Mouse (Mus musculus) embryonic facial prominence, embryonic 14.5 days (tissue): ENCODE data around the gene Llgl2. TPM values are rescaled to one million over a fixed set of nuclear protein-coding genes. Genes with fewer than 3 reads are reported as not detected.
"Not testable (repeated sequence)": the region's sequence is repeated elsewhere in the genome, so short reads cannot be mapped to it uniquely, and the experiment has no call there.

Source experiments
- ATAC-seq: fragments of 200-750 bp; cut with Nextera tagmentation; 2 replicates; pipeline ENCODE4 v1.8.0; 2017; ENCODE audit warnings: low read depth, moderate number of reproducible peaks, moderate TSS enrichment
- DNase-seq: peaks from one replicate; pipeline ENCODE4 v3.0.0-alpha.2; 2015; ENCODE audit warnings: low spot score
- H3K27ac ChIP-seq: fragments of 300-500 bp; sonication (generic); replicated peaks from 2 replicates; pipeline ENCODE4 v1.5.1; 2014; ENCODE audit warnings: low read depth, mild to moderate bottlenecking, low read length, moderate library complexity
- H3K27me3 ChIP-seq: fragments of 300-500 bp; sonication (generic); replicated peaks from 2 replicates; pipeline ENCODE4 v1.6.1; 2014; ENCODE audit warnings: low read length; ENCODE audit not compliant: control insufficient read depth, insufficient read depth
- H3K36me3 ChIP-seq: fragments of 300-500 bp; sonication (generic); 2 replicates; pipeline ENCODE4 v1.6.1; 2014; ENCODE audit warnings: low read length, mixed read lengths; ENCODE audit not compliant: control insufficient read depth, insufficient read depth
- H3K4me1 ChIP-seq: fragments of 300-500 bp; sonication (generic); 2 replicates; pipeline ENCODE4 v1.6.1; 2014; ENCODE audit warnings: antibody characterized with exemption, low read length; ENCODE audit not compliant: control insufficient read depth, insufficient read depth
- H3K4me2 ChIP-seq: fragments of 300-500 bp; sonication (generic); 2 replicates; pipeline ENCODE4 v1.6.1; 2014; ENCODE audit warnings: low read depth, mild to moderate bottlenecking, low read length, moderate library complexity, mixed read lengths
- H3K4me3 ChIP-seq: fragments of 300-500 bp; sonication (generic); 2 replicates; pipeline ENCODE4 v1.5.1; 2014; ENCODE audit warnings: low read depth, mild to moderate bottlenecking, low read length
- H3K9ac ChIP-seq: fragments of 300-500 bp; sonication (generic); 2 replicates; pipeline ENCODE4 v1.6.1; 2014; ENCODE audit warnings: low read depth, mild to moderate bottlenecking, low read length, moderate library complexity, mixed read lengths
- H3K9me3 ChIP-seq: fragments of 300-500 bp; sonication (generic); 2 replicates; pipeline ENCODE4 v1.6.1; 2016; ENCODE audit warnings: low read length; ENCODE audit not compliant: control insufficient read depth
- WGBS: fragments of 180-500 bp; shearing (Covaris S2); extraction: QIAGEN DNeasy Blood & Tissue Kit; methylation state at CpG from one replicate; pipeline ENCODE4 v1.1.7; 2014; 5-methylcytosine and 5-hydroxymethylcytosine counted together
- polyA plus RNA-seq: library from polyadenylated mRNA; unstranded; fragments of >200 nt; fragmentation: Nextera tagmentation; extraction: Ambion mirVana; gene quantifications from 2 replicates; pipeline ENCODE4 v1.2.1, GENCODE M21; 2014

Llgl2 gene
- polyA plus RNA-seq, 1 experiment from 2014 or later: 11.9 TPM

DNA sequence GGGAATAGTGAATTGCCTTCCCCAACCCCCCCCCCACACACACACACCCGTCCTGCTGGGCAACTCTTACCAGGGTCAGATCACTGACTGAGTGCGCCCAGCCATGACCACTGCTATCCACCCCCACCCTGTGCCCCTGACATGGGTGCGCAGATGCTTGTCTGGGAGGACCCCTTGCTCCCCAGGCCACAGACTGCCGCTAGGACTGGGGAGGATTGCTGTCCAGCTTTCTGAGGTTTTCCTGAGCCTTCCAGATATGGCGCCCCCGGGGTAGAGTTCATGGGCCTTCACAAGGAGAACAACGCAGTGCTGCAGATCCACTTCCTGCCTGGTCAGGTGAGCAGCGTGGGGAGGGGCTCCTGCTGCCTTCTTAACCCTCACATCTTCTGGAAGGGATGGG lies 20.4 kb downstream of the Llgl2 start:
- 69% methylated on average over 8 of the region's 8 CpGs for WGBS
- no peak overlapping the region for H3K4me2 ChIP-seq
- H3K4me3 ChIP-seq: no peak overlapping the region
- ATAC-seq (no peak), DNase-seq (no peak)
- peaks cover 13% of the 10 kb centered on the region for H3K4me1 ChIP-seq
- no peaks in the 10 kb centered on the region for H3K27me3 ChIP-seq
- no peak overlapping the region for H3K27ac ChIP-seq
- H3K9ac ChIP-seq: no peak overlapping the region
- H3K9me3 ChIP-seq: no peaks in the 10 kb centered on the region
- no peaks in the 10 kb centered on the region for H3K36me3 ChIP-seq

DNA sequence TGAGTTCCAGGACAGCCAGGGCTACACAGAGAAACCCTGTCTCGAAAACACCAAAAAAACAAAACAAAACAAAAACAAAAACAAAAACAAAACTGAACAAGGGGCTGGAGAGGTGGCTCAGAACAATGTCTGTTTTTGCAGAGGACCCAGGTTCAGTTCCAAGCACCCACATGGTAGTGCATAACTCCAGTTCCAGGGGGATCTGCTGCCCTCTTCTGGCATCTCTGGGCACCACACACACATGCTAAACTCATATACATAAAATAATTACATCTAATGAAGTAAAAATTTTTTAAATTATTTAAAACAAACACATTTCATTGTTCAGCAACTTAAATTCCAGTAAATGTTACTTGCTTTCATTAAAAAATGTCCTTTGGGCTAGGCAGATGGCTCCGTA lies 22.0 kb downstream of the Llgl2 start:
- H3K9me3 ChIP-seq: no peaks in the 10 kb centered on the region
- H3K4me1 ChIP-seq: peaks cover 10% of the 10 kb centered on the region
- H3K9ac ChIP-seq: no peak overlapping the region
- no peaks in the 10 kb centered on the region for H3K36me3 ChIP-seq
- ATAC-seq (no peak), DNase-seq (no peak)
- no peak overlapping the region for H3K4me2 ChIP-seq
- no peak overlapping the region for H3K27ac ChIP-seq
- 90% methylated on average over 2 of the region's 2 CpGs for WGBS
- H3K4me3 ChIP-seq: no peak overlapping the region
- H3K27me3 ChIP-seq: no peaks in the 10 kb centered on the region

DNA sequence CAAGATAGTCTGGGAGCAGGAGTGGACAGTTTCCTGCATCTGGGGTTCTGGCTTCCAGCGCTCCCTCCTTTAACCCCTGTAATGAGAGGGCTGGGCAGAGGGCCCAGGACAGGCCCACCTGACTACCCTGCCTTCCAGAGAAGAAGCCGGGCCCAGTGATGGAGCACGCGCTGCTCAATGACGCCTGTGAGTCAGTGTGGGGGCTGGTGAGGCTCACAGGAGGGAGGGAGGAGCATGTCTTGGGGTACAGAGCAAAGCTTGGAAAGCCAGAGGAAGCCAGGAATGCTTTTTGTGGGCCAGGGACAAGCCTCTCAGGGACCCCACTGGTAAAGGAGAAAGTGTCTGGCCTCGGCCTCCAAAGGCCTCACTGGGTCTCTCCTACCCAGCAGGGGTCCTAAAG lies 30.8 kb downstream of the Llgl2 start:
- Histone ChIP-seq H3K27me3 (peaks cover 24% of the 10 kb centered on the region), H3K9ac (no peak overlapping the region), H3K36me3 (0 out of 2 replicates have a peak, but pooled peaks cover 3% of the 10 kb centered on the region), H3K27ac (no peak overlapping the region), H3K9me3 (no peaks in the 10 kb centered on the region), H3K4me2 (no peak overlapping the region), H3K4me1 (peaks cover 6% of the 10 kb centered on the region; the same call in 1 of the 2 replicates), H3K4me3 (no peak overlapping the region)
- no peak for ATAC-seq
- WGBS: 82% methylated on average over 6 of the region's 6 CpGs
- DNase-seq: no peak

DNA sequence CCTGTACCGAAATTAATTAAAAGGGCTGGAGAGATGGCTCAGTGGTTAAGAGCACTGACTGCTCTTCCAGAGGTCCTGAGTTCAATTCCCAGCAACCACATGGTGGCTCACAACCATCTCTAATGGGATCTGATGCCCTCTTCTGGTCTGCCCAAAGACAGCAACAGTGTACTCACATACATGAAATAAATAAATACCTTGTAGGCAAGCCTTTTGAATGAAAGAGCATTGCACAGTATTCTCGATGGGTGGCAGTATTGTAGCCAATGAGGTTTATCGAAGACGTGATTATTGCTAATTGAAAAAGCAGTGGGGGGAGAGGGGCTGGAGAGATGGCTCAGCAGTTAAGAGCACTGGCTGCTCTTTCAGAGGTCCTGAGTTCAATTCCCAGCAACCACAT lies 33.3 kb downstream of the Llgl2 start:
- peaks cover 49% of the 10 kb centered on the region for H3K27me3 ChIP-seq
- WGBS: 90% methylated on average over 4 of the region's 4 CpGs
- not testable (repeated sequence) for H3K9me3 ChIP-seq

GRCm38 (mm10) chr11:115857936-115858335 lies 34.1 kb downstream of the Llgl2 start:
- H3K4me2 ChIP-seq: no peak overlapping the region
- no peak overlapping the region for H3K9ac ChIP-seq
- no peak for DNase-seq
- no peak overlapping the region for H3K4me3 ChIP-seq
- 58% methylated on average over 13 of the region's 13 CpGs for WGBS
- peaks cover 6% of the 10 kb centered on the region; the same call in 1 of the 2 replicates for H3K4me1 ChIP-seq
- H3K36me3 ChIP-seq: no peaks in the 10 kb centered on the region
- H3K9me3 ChIP-seq: no peaks in the 10 kb centered on the region
- H3K27me3 ChIP-seq: peaks cover 49% of the 10 kb centered on the region
- no peak overlapping the region for H3K27ac ChIP-seq
- ATAC-seq: no peak

More for the DNA sequence above, 33.3 kb downstream of the Llgl2 start:
- not testable (repeated sequence) for H3K36me3 ChIP-seq, H3K4me2 ChIP-seq, ATAC-seq, H3K4me3 ChIP-seq, H3K9ac ChIP-seq, H3K4me1 ChIP-seq, H3K27ac ChIP-seq, DNase-seq

DNA sequence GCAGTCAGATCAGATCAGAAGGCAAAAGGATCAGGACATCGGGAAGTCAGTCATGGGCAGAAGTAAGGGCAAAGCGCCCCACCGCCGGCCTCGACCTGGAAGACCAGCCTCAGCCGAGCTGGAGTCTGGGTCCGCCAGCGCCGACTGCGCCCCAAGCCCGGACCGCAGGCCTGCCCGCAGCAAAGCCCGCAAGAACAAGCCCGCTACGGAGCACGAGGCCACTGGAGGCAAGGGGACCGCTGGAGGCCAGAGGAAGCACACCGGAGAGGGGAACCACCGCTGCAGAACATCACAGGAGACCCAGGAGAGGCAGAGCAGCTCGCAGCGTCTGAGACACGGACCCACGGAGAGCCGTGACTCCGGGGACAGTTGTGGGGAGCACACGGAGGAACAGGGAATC lies 34.5 kb downstream of the Llgl2 start, which contains the start of gene Myo15b:
TSS of gene Myo15b (plus strand) at position 53 of the 400 bp plus-strand sequence.
- peak within 1 kb of the TSS; percentile 62 for H3K4me2 ChIP-seq
- H3K9ac ChIP-seq: peak within 1 kb of the TSS; percentile 51
- H3K9me3 ChIP-seq: no peaks in the 10 kb centered on the region
- H3K27ac ChIP-seq: no peak within 1 kb of the TSS
- ATAC-seq: no peak
- H3K36me3 ChIP-seq: no peaks in the 10 kb centered on the region
- H3K4me1 ChIP-seq: peaks cover 6% of the 10 kb centered on the region; the same call in 1 of the 2 replicates
- WGBS: 8% methylated on average over 22 of the region's 27 CpGs
- H3K4me3 ChIP-seq: peak within 1 kb of the TSS; percentile 41
- peaks cover 49% of the 10 kb centered on the region for H3K27me3 ChIP-seq
- no peak for DNase-seq

- Histone ChIP-seq H3K9me3 (no peaks in the 10 kb centered on the region), H3K4me1 (peaks cover 6% of the 10 kb centered on the region; the same call in 1 of the 2 replicates), H3K27ac (no peak overlapping the region), H3K4me2 (peak overlapping the region; percentile 62), H3K4me3 (peak overlapping the region; percentile 41), H3K27me3 (peaks cover 49% of the 10 kb centered on the region), H3K9ac (peak overlapping the region; percentile 51), H3K36me3 (no peaks in the 10 kb centered on the region)
- peak; percentile 87 for DNase-seq
- ATAC-seq: peak; percentile 93
- 5% methylated on average over 16 of the region's 75 CpGs for whole genome bisulfite sequencing
Observed at GRCm38 (mm10) chr11:115859143-115859945, 35.5 kb downstream of the Llgl2 start.

DNA sequence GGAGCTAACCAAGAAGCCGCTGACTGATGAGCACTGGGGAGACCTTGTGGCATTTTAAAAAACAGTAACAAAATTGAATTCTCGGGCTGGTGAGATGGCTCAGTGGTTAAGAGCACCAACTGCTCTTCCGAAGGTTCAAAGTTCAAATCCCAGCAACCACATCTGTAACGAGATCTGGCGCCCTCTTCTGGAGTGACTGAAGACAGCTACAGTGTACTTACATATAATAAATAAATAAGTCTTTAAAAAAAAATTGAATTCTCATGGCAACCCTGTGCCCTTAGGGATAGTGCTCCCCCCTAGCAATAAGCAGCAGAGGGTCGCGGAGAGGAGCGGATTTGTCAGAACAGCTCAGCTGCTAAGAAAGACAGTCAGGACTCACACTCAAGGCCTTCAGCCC lies 40.0 kb downstream of the Llgl2 start:
- Histone ChIP-seq H3K27me3 (peaks cover 32% of the 10 kb centered on the region), H3K36me3 (no peaks in the 10 kb centered on the region), H3K4me1 (peaks cover 5% of the 10 kb centered on the region; the same call in 1 of the 2 replicates), H3K27ac (no peak overlapping the region), H3K9me3 (no peaks in the 10 kb centered on the region), H3K4me3 (no peak overlapping the region), H3K9ac (no peak overlapping the region), H3K4me2 (no peak overlapping the region)
- ATAC-seq: no peak
- DNase-seq: no peak
- 85% methylated on average over 8 of the region's 8 CpGs for WGBS

- ATAC-seq (no peak), DNase-seq (peak; percentile 17)
- no peaks in the 10 kb centered on the region for H3K36me3 ChIP-seq
- 83% methylated on average over 8 of the region's 8 CpGs for WGBS
- H3K9ac ChIP-seq: no peak overlapping the region; the same call in 1 of the 2 replicates
- H3K27me3 ChIP-seq: no peaks in the 10 kb centered on the region
- no peak overlapping the region for H3K4me2 ChIP-seq
- H3K27ac ChIP-seq: no peak overlapping the region
- no peaks in the 10 kb centered on the region for H3K9me3 ChIP-seq
- no peaks in the 10 kb centered on the region for H3K4me1 ChIP-seq
- no peak overlapping the region for H3K4me3 ChIP-seq
Observed at GRCm38 (mm10) chr11:115869393-115869792, 45.5 kb downstream of the Llgl2 start.
